8 mouse cellular contexts compared by ENCODE assay signal in genomic region chr8:105851651-105852143, GRCm38 (mm10). TPM values are rescaled to one million over a fixed set of nuclear protein-coding genes. Genes with fewer than 3 reads are reported as not detected.
A peak's percentile ranks its signal among the peaks of the same experiment; 100 is the strongest.
DNase-seq lines count a peak whose midpoint lies in the region; TF ChIP-seq lines count a peak whose summit lies in the region.

No protein-coding gene starts in this region.

- DNase-seq in adrenal gland, adult (ENCODE audit: inconsistent age in 2 of 2, low spot score in 1 of 2), result peak; percentile 89 to 97
- DNase-seq in gastrocnemius, adult 8-10 months (ENCODE audit: low spot score in 2 of 2), result peak; percentile 68 to 75
- peak; percentile 90 for DNase-seq in hindlimb bud, embryonic 11.5 days (ENCODE audit: extremely low spot score, low read depth, low spot score)
- DNase-seq in left cerebral cortex, adult 9 months (ENCODE audit: low spot score in 2 of 2), result peak; percentile 70 to 91
- DNase-seq in right cerebral cortex, postnatal 10 days (ENCODE audit: low spot score in 2 of 2), result peak; percentile 97
- DNase-seq in urinary bladder, postnatal 14 days (ENCODE audit: low spot score), result peak; percentile 91

- H3K36me3 ChIP-seq in megakaryocyte, embryonic 14.5 days (replicated peaks; ENCODE audit: low read length), result peaks cover 30% of the 10 kb centered on the region

- H3K9me3 ChIP-seq in megakaryocyte, embryonic 14.5 days, result no peaks in the 10 kb centered on the region

- peaks cover 4% of the 10 kb centered on the region; the same call in 1 of the 2 replicates for H3K4me1 ChIP-seq in cortical plate, adult 2 months (ENCODE audit: control insufficient read depth, insufficient read depth, low read length)
- H3K4me1 ChIP-seq in megakaryocyte, embryonic 14.5 days, result peaks cover 62% of the 10 kb centered on the region

- H3K4me3 ChIP-seq in cortical plate, adult 2 months (ENCODE audit: insufficient read depth, low read length), result peak overlapping the region; percentile 69
- peak overlapping the region; percentile 98 for H3K4me3 ChIP-seq in megakaryocyte, embryonic 14.5 days (replicated peaks)

- no peaks in the 10 kb centered on the region for H3K27me3 ChIP-seq in megakaryocyte, embryonic 14.5 days (replicated peaks)

- TF ChIP-seq CTCF in cortical plate, adult 2 months (IDR thresholded peaks at IDR 0.05; ENCODE audit: extremely low read depth, insufficient read depth, low read length), result no peak

- TF ChIP-seq POLR2A in cortical plate, adult 2 months (IDR thresholded peaks at IDR 0.05; ENCODE audit: extremely low read depth, insufficient read depth, low read length), result peak; percentile 81; the same call in 1 of the 2 replicates

- H3K27ac ChIP-seq in cortical plate, adult 2 months (ENCODE audit: insufficient read depth, low read length), result no peak overlapping the region

RNA-seq across cellular contexts. Expression of gene Cenpt, which starts 1.4 kb away (rescaled TPM):
- polyA plus RNA-seq in cortical plate, adult 2 months (2012; rRNA removed), result 33.2 and 33.6 TPM in 2 replicates
- total RNA-seq in gastrocnemius, adult 8-10 months (2022), result 1 to 10 TPM in 1 of 4 experiments, under 1 TPM in 3; 0.31 to 1.4 (median 0.72) TPM
- 22.5 and 23.5 TPM in 2 replicates for polyA plus RNA-seq in megakaryocyte, embryonic 14.5 days (2012; ENCODE audit: insufficient read depth, low replicate concordance)

RNA-seq across cellular contexts. Expression of gene Thap11, which starts 3.2 kb away (rescaled TPM):
- 48.0 and 49.7 TPM in 2 replicates for polyA plus RNA-seq in cortical plate, adult 2 months (2012; rRNA removed)
- total RNA-seq in gastrocnemius, adult 8-10 months (2022), result 10 to 100 TPM; 20.4 to 24.1 (median 22.0) TPM
- 12.4 and 38.2 TPM in 2 replicates for polyA plus RNA-seq in megakaryocyte, embryonic 14.5 days (2012; ENCODE audit: insufficient read depth, low replicate concordance)

RNA-seq across cellular contexts. Expression of gene Nutf2, which starts 8.7 kb away (rescaled TPM):
- 85.1 and 86.1 TPM in 2 replicates for polyA plus RNA-seq in cortical plate, adult 2 months (2012; rRNA removed)
- total RNA-seq in gastrocnemius, adult 8-10 months (2022), result 10 to 100 TPM; 21.4 to 44.7 (median 25.5) TPM
- polyA plus RNA-seq in megakaryocyte, embryonic 14.5 days (2012; ENCODE audit: insufficient read depth, low replicate concordance), result 5.8 and 51.6 TPM in 2 replicates

RNA-seq across cellular contexts. Expression of gene Tsnaxip1, which starts 24.2 kb away (rescaled TPM):
- 0.11 and 0.31 TPM in 2 replicates for polyA plus RNA-seq in cortical plate, adult 2 months (2012; rRNA removed)
- total RNA-seq in gastrocnemius, adult 8-10 months (2022), result not detected
- polyA plus RNA-seq in megakaryocyte, embryonic 14.5 days (2012; ENCODE audit: insufficient read depth, low replicate concordance), result not detected in 2 replicates

RNA-seq across cellular contexts. Expression of gene Ranbp10, which starts 24.5 kb away (rescaled TPM):
- polyA plus RNA-seq in cortical plate, adult 2 months (2012; rRNA removed), result 24.6 and 25.7 TPM in 2 replicates
- total RNA-seq in gastrocnemius, adult 8-10 months (2022), result 10 to 100 TPM; 19.3 to 25.2 (median 23.0) TPM
- 10.3 and 11.1 TPM in 2 replicates for polyA plus RNA-seq in megakaryocyte, embryonic 14.5 days (2012; ENCODE audit: insufficient read depth, low replicate concordance)
